Mouse (Mus musculus): ENCODE measurements around the gene Gatad1. TPM values are rescaled to one million over a fixed set of nuclear protein-coding genes. Genes with fewer than 3 reads are reported as not detected.
"Not testable (repeated sequence)": the region's sequence is repeated elsewhere in the genome, so short reads cannot be mapped to it uniquely, and the experiment has no call there.

Gatad1 gene
- polyA plus RNA-seq (2016; fragmentation: Nextera tagmentation; extraction: Ambion mirVana), result 72.0 and 74.6 TPM in 2 replicates

GRCm38 (mm10) chr5:3657085-3657484 is at the start of gene Gatad1:
TSS of gene Gatad1 (minus strand) at chr5:3657185.
- Histone ChIP-seq H3K4me1 (no peaks in the 10 kb centered on the region), H3K4me3 (no peak within 1 kb of the TSS), H3K9ac (no peak within 1 kb of the TSS), H3K27ac (no peak within 1 kb of the TSS), H3K9me3 (no peaks in the 10 kb centered on the region), H3K27me3 (replicated peaks) (no peaks in the 10 kb centered on the region), H3K4me2 (replicated peaks) (no peak within 1 kb of the TSS), H3K36me3 (no peaks in the 10 kb centered on the region)
- 76% methylated on average over 5 of the region's 5 CpGs for WGBS
- ATAC-seq (ENCODE audit: low FRiP score, low read depth), result no peak

DNA sequence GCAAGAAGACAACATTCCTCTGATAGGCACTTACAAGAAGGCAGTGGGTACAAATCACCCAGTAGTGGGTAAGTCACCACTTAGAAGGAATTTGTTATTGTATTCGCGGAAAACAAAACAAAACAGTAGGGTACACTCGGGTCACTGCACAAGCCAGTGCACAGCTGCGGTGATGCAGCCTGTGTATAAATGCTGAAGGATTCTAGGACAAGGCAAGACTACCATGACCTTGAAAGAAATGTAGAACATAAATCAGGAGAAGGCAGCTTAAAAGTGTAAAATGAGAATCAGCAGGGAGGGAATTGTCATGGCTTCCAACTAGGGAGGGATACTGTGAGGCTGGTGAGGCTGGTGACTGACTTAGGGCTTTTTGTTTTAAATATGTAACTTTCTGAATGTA is 45.2 kb upstream of the Gatad1 start:
- Histone ChIP-seq H3K9ac (no peak overlapping the region), H3K27ac (no peak overlapping the region), H3K36me3 (peaks cover 28% of the 10 kb centered on the region), H3K9me3 (no peaks in the 10 kb centered on the region), H3K4me3 (no peak overlapping the region), H3K4me2 (replicated peaks) (no peak overlapping the region), H3K27me3 (replicated peaks) (no peaks in the 10 kb centered on the region), H3K4me1 (no peaks in the 10 kb centered on the region)
- ATAC-seq (ENCODE audit: low FRiP score, low read depth), result no peak
- WGBS, result 44% methylated on average over 4 of the region's 4 CpGs

GRCm38 (mm10) chr5:3700025-3700424 is 43.0 kb upstream of the Gatad1 start:
- H3K27me3 ChIP-seq (replicated peaks), result no peaks in the 10 kb centered on the region
- no peak overlapping the region for H3K27ac ChIP-seq
- H3K4me2 ChIP-seq (replicated peaks), result no peak overlapping the region
- H3K36me3 ChIP-seq, result peaks cover 27% of the 10 kb centered on the region
- WGBS, result 78% methylated on average over 5 of the region's 5 CpGs
- H3K4me1 ChIP-seq, result no peaks in the 10 kb centered on the region
- no peaks in the 10 kb centered on the region for H3K9me3 ChIP-seq
- no peak overlapping the region for H3K4me3 ChIP-seq
- no peak for ATAC-seq (ENCODE audit: low FRiP score, low read depth)
- no peak overlapping the region for H3K9ac ChIP-seq

DNA sequence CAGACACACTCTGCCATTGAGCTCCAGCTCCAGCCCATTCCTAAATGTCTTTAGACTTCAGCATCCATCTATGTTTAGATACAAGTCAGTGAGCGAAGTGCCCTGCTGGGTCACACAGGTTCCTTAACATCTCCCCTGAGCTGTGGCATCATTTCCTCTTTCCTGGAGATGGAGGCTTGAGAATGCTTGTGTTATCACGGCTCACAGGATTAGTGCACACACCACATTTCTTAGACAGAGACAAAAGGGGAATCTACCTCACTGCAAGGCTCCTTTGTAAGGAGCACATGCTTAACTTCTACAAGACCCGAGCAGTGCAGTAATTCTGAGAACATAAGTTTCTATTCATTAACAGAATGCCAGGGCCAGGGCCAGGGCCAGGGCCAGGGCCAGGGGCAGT is 39.0 kb upstream of the Gatad1 start:
- Histone ChIP-seq H3K36me3 (peaks cover 46% of the 10 kb centered on the region), H3K4me3 (no peak overlapping the region), H3K9me3 (no peaks in the 10 kb centered on the region), H3K4me1 (no peaks in the 10 kb centered on the region), H3K27ac (no peak overlapping the region), H3K9ac (no peak overlapping the region), H3K27me3 (replicated peaks) (no peaks in the 10 kb centered on the region), H3K4me2 (replicated peaks) (no peak overlapping the region)
- no peak for ATAC-seq (ENCODE audit: low FRiP score, low read depth)
- 80% methylated on average over 3 of the region's 3 CpGs for WGBS

GRCm38 (mm10) chr5:3695191-3695590 is 38.2 kb upstream of the Gatad1 start:
- Histone ChIP-seq H3K9ac (no peak overlapping the region), H3K4me1 (no peaks in the 10 kb centered on the region), H3K27me3 (replicated peaks) (no peaks in the 10 kb centered on the region), H3K27ac (no peak overlapping the region), H3K4me3 (no peak overlapping the region), H3K9me3 (no peaks in the 10 kb centered on the region), H3K36me3 (peaks cover 46% of the 10 kb centered on the region), H3K4me2 (replicated peaks) (no peak overlapping the region)
- ATAC-seq (ENCODE audit: low FRiP score, low read depth), result no peak
- 86% methylated on average over 4 of the region's 4 CpGs for WGBS

GRCm38 (mm10) chr5:3692956-3693355 is 36.0 kb upstream of the Gatad1 start:
- WGBS, result 97% methylated on average over 9 of the region's 9 CpGs
- Histone ChIP-seq H3K4me3 (no peak overlapping the region), H3K9ac (no peak overlapping the region), H3K4me1 (no peaks in the 10 kb centered on the region), H3K36me3 (peaks cover 54% of the 10 kb centered on the region), H3K9me3 (no peaks in the 10 kb centered on the region), H3K27ac (no peak overlapping the region), H3K4me2 (replicated peaks) (no peak overlapping the region), H3K27me3 (replicated peaks) (no peaks in the 10 kb centered on the region)
- ATAC-seq (ENCODE audit: low FRiP score, low read depth), result no peak

DNA sequence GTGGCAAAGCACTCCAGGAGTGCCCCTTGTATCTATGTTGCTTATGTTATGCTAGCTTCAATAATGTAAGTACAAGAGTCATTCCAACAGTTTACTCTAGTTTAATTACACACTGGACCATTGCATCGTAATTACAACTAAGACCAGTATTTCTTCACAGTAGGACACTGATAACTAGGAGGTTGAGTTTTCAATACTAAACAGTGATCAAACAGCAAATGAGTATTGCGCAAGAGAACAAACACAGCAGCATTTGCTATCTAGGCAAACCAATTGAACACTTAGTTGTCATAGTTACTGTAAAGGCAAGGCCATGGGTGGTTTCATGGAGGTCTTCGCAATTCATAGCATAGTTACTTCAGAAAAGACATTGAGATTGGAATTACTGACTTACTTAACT is 34.3 kb upstream of the Gatad1 start:
- Histone ChIP-seq H3K9me3 (no peaks in the 10 kb centered on the region), H3K9ac (no peak overlapping the region), H3K27ac (no peak overlapping the region), H3K4me3 (no peak overlapping the region), H3K4me1 (no peaks in the 10 kb centered on the region), H3K4me2 (replicated peaks) (no peak overlapping the region), H3K36me3 (peaks cover 54% of the 10 kb centered on the region), H3K27me3 (replicated peaks) (no peaks in the 10 kb centered on the region)
- 96% methylated on average over 3 of the region's 3 CpGs for WGBS
- ATAC-seq (ENCODE audit: low FRiP score, low read depth), result no peak

GRCm38 (mm10) chr5:3688298-3688697 is 31.3 kb upstream of the Gatad1 start:
- WGBS, result 90% methylated on average over 8 of the region's 8 CpGs

GRCm38 (mm10) chr5:3669938-3670554 is 13.1 kb upstream of the Gatad1 start:
- 85% methylated on average over 6 of the region's 6 CpGs for WGBS
- ATAC-seq (ENCODE audit: low FRiP score, low read depth), result no peak

More at GRCm38 (mm10) chr5:3688298-3688697, 31.3 kb upstream of the Gatad1 start:
- H3K27ac ChIP-seq, result no peak overlapping the region
- no peaks in the 10 kb centered on the region for H3K27me3 ChIP-seq (replicated peaks)
- no peaks in the 10 kb centered on the region for H3K9me3 ChIP-seq
- ATAC-seq (ENCODE audit: low FRiP score, low read depth), result no peak
- peaks cover 36% of the 10 kb centered on the region for H3K36me3 ChIP-seq
- no peak overlapping the region for H3K9ac ChIP-seq
- no peak overlapping the region for H3K4me2 ChIP-seq (replicated peaks)
- H3K4me1 ChIP-seq, result no peaks in the 10 kb centered on the region
- H3K4me3 ChIP-seq, result no peak overlapping the region

DNA sequence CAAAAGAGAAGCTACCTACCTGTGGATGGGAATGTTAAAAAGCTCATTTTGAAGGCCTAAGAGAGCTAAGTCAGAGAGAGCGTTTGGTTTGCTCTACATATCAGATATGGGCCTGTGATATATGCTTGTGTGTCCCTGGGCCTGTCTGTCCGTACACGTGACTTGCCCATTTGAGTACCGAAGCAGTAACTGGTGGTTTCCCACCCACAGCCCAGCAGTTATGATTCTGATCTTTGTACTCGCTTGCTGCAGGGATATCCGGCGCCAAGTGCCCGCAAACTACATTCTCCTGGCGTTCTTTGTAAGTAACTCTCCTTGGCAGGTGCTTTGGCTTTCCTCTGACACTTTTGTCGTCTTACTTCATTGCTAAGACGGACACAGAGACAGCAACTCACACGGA is 9.6 kb upstream of the Gatad1 start:
- no peak overlapping the region for H3K4me3 ChIP-seq
- H3K27me3 ChIP-seq (replicated peaks), result no peaks in the 10 kb centered on the region
- no peak overlapping the region for H3K4me2 ChIP-seq (replicated peaks)
- ATAC-seq (ENCODE audit: low FRiP score, low read depth), result no peak
- H3K27ac ChIP-seq, result no peak overlapping the region
- WGBS, result 93% methylated on average over 12 of the region's 12 CpGs
- no peaks in the 10 kb centered on the region for H3K4me1 ChIP-seq
- H3K9ac ChIP-seq, result no peak overlapping the region
- H3K9me3 ChIP-seq, result no peaks in the 10 kb centered on the region
- H3K36me3 ChIP-seq, result no peaks in the 10 kb centered on the region

More at GRCm38 (mm10) chr5:3669938-3670554, 13.1 kb upstream of the Gatad1 start:
- H3K9ac ChIP-seq, result no peak overlapping the region
- H3K9me3 ChIP-seq, result no peaks in the 10 kb centered on the region
- H3K4me1 ChIP-seq, result no peaks in the 10 kb centered on the region
- no peak overlapping the region for H3K4me3 ChIP-seq
- no peak overlapping the region for H3K4me2 ChIP-seq (replicated peaks)
- no peaks in the 10 kb centered on the region for H3K36me3 ChIP-seq
- no peaks in the 10 kb centered on the region for H3K27me3 ChIP-seq (replicated peaks)
- no peak overlapping the region for H3K27ac ChIP-seq

GRCm38 (mm10) chr5:3665225-3665624 is 8.2 kb upstream of the Gatad1 start:
- Histone ChIP-seq H3K27ac (no peak overlapping the region), H3K4me1 (no peaks in the 10 kb centered on the region), H3K27me3 (replicated peaks) (no peaks in the 10 kb centered on the region), H3K4me3 (no peak overlapping the region), H3K4me2 (replicated peaks) (no peak overlapping the region), H3K9ac (no peak overlapping the region), H3K9me3 (no peaks in the 10 kb centered on the region), H3K36me3 (no peaks in the 10 kb centered on the region)
- 88% methylated on average over 2 of the region's 2 CpGs for WGBS
- no peak for ATAC-seq (ENCODE audit: low FRiP score, low read depth)

GRCm38 (mm10) chr5:3653801-3654200 is 3.2 kb downstream of the Gatad1 start:
- Histone ChIP-seq H3K4me3 (no peak overlapping the region), H3K9me3 (no peaks in the 10 kb centered on the region), H3K4me2 (replicated peaks) (no peak overlapping the region), H3K27ac (no peak overlapping the region), H3K36me3 (no peaks in the 10 kb centered on the region), H3K4me1 (no peaks in the 10 kb centered on the region), H3K27me3 (replicated peaks) (no peaks in the 10 kb centered on the region), H3K9ac (no peak overlapping the region)
- no peak for ATAC-seq (ENCODE audit: low FRiP score, low read depth)
- WGBS, result 92% methylated on average over 4 of the region's 4 CpGs

DNA sequence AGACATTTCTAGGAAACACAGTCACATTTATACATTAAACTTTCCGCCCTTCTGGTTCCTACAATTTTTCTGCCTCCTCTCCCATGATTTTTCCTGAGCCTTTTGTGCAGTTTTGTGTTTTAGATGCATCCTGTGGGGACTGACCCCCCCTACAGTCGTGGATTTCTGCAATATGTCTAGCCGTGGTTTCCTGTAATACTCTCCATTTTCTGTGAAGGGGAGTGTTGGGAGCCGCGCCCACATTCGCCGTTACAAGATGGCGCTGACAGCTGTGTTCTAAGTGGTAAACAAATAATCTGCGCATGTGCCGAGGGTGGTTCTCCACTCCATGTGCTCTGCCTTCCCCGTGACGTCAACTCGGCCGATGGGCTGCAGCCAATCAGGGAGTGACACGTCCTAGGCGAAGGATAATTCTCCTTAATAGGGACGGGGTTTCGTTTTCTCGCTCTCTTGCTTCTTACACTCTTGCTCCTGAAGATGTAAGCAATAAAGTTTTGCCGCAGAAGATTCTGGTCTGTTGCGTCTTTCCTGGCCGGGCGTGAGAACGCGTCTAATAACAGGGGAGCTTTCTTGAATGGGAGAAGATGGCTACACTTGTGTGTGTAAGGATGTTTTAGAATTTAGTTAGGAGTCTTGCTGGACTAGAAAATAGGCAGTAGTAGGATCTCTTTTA is 3.9 kb downstream of the Gatad1 start:
- H3K4me3 ChIP-seq; ATAC-seq (ENCODE audit: low FRiP score, low read depth); H3K9me3 ChIP-seq; H3K27ac ChIP-seq; H3K4me2 ChIP-seq (replicated peaks); H3K36me3 ChIP-seq; H3K4me1 ChIP-seq; H3K9ac ChIP-seq; H3K27me3 ChIP-seq (replicated peaks): not testable (repeated sequence)
- WGBS, result 95% methylated on average over 18 of the region's 25 CpGs

All from neural tube, embryonic 12.5 days (tissue).